Mouse (Mus musculus): ENCODE results near the gene Cacng4. TPM values are rescaled to one million over a fixed set of nuclear protein-coding genes. Genes with fewer than 3 reads are reported as not detected.

Gene Cacng4
- polyA plus RNA-seq, 1 experiment from 2014 or later: 7.1 TPM

DNA sequence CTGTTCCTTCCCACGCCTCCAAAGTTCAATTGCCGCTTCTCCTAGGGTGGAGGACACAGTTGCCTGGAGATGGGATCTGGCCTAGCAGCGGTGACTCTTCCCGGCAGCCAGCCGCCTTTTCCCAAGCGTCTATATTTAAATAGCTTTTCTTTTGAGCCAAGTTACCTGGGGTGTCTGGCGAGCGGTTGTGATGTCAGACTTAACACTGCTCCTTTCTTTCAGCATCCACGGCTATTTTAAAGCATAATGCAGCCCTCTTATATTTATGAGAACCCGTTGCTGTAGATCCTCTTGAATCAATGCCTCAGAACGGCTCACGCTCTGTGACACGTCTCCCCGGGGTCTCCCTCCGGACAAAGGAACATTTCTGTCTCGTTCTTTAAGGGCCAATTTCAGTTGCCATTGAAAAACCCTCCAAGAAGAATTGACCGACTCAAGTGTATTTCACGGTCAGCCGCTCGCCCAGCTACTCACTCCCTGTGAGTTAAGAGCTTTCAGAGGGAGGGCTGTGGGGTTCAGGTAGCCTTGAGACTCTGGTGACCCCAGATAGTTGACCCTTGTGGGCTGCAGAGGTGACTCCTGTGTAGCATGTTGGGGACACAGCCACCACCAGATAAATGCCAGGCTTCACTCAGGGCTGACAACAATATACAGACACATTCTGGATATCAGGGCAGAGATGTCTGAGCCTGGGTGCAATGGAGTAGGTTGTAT is 86.3 kb downstream of the Cacng4 start:
- Histone ChIP-seq H3K9me3 (no peaks in the 10 kb centered on the region), H3K9ac (no peak overlapping the region), H3K27ac (no peak overlapping the region), H3K4me1 (peaks cover 8% of the 10 kb centered on the region; the same call in 1 of the 2 replicates), H3K27me3 (no peaks in the 10 kb centered on the region; the same call in 1 of the 2 replicates), H3K4me2 (replicated peaks) (no peak overlapping the region), H3K36me3 (no peaks in the 10 kb centered on the region), H3K4me3 (no peak overlapping the region)
- ATAC-seq (ENCODE audit: insufficient number of reproducible peaks, insufficient read depth, low FRiP score, low TSS enrichment): no peak
- 58% methylated on average over 20 of the region's 20 CpGs for WGBS

DNA sequence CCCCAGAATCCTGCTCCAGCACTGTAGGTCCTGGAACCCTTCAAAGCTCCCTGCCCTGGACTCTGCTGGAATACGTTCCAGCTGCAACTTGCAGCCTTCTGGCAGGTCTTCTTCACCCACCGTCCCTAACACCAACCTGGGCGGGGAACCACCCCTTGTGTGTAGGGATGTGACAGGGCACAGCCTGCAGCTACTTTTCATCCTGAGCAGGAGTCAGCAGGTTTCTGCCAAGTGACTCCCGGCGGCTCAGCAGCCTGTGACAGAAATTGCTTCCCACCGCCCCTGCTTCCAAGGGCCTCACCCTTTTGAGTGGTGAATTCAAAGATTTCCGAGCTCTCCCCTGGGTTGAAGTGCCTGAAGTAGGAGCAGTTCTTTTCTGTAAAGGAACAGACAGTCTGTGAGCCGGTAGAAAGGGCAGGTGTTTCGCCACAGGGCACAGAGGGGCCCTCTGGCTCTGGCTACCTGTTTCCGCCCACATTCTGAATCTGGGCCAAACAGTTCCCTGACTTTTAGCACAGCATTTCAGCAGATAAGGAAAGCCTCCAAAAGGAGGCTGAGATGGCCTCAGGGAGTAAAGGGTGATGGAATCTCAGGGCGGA is 88.8 kb downstream of the Cacng4 start:
- no peak overlapping the region for H3K27ac ChIP-seq
- no peaks in the 10 kb centered on the region for H3K9me3 ChIP-seq
- peaks cover 8% of the 10 kb centered on the region; the same call in 1 of the 2 replicates for H3K4me1 ChIP-seq
- no peak for ATAC-seq (ENCODE audit: insufficient number of reproducible peaks, insufficient read depth, low FRiP score, low TSS enrichment)
- H3K9ac ChIP-seq: no peak overlapping the region
- no peak overlapping the region for H3K4me2 ChIP-seq (replicated peaks)
- no peaks in the 10 kb centered on the region; the same call in 1 of the 2 replicates for H3K27me3 ChIP-seq
- no peak overlapping the region for H3K4me3 ChIP-seq
- no peaks in the 10 kb centered on the region for H3K36me3 ChIP-seq
- WGBS: 71% methylated on average over 11 of the region's 11 CpGs

DNA sequence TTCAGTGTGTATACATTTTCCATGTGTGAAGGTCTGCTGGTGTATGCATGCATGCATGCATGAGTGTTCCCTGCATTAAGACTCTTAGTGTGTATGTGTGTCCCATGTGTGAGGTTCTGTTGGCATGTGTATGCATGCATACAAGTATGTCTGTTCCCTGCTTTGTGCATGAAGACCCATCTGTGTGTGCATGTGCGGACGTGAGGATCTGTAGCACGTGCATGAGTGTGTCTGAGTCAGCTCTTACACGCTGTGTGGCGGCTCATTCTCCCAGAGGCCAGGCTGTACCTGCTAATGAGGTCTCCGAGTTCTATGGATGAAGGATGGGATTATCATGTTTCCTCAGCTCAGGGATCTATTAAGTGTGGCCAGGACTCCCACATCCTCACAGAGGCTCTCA is 89.3 kb downstream of the Cacng4 start:
- H3K27ac ChIP-seq: no peak overlapping the region
- no peaks in the 10 kb centered on the region for H3K9me3 ChIP-seq
- no peak overlapping the region for H3K9ac ChIP-seq
- no peak overlapping the region for H3K4me2 ChIP-seq (replicated peaks)
- no peak for ATAC-seq (ENCODE audit: insufficient number of reproducible peaks, insufficient read depth, low FRiP score, low TSS enrichment)
- no peaks in the 10 kb centered on the region for H3K36me3 ChIP-seq
- H3K4me1 ChIP-seq: peaks cover 8% of the 10 kb centered on the region; the same call in 1 of the 2 replicates
- H3K27me3 ChIP-seq: no peaks in the 10 kb centered on the region; the same call in 1 of the 2 replicates
- H3K4me3 ChIP-seq: no peak overlapping the region
- WGBS: 74% methylated on average over 6 of the region's 6 CpGs

- peaks cover 8% of the 10 kb centered on the region; the same call in 1 of the 2 replicates for H3K4me1 ChIP-seq
- no peak overlapping the region for H3K4me2 ChIP-seq (replicated peaks)
- H3K36me3 ChIP-seq: no peaks in the 10 kb centered on the region
- ATAC-seq (ENCODE audit: insufficient number of reproducible peaks, insufficient read depth, low FRiP score, low TSS enrichment): peak; percentile 22; the same call in 1 of the 2 replicates
- H3K9me3 ChIP-seq: no peaks in the 10 kb centered on the region
- no peak overlapping the region for H3K4me3 ChIP-seq
- H3K9ac ChIP-seq: no peak overlapping the region
- WGBS: 55% methylated on average over 27 of the region's 27 CpGs
- H3K27me3 ChIP-seq: no peaks in the 10 kb centered on the region; the same call in 1 of the 2 replicates
- no peak overlapping the region for H3K27ac ChIP-seq
Observed at GRCm38 (mm10) chr11:107703272-107704134, 90.9 kb downstream of the Cacng4 start.

DNA sequence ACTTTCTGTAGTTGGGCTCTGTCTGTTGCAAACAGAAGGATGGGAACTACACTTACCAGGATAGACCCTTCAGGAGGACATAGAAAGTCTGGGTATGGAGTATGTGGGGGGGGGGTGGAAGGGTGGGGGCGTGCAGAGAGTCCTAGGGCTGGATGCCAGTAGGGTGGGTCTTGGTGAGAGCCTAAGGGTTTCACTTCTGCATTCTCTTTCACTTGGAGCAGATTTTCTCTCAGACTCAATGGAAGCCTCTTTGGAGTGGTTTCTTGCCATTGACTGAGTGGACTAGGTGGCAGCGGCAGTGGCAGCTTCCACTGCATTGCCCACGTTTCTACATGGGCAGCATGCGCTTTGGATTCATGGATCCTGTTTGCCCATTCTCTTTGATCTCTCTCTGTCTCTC is 94.4 kb downstream of the Cacng4 start:
- Histone ChIP-seq H3K4me1 (peaks cover 8% of the 10 kb centered on the region; the same call in 1 of the 2 replicates), H3K4me3 (no peak overlapping the region), H3K4me2 (replicated peaks) (no peak overlapping the region), H3K27ac (no peak overlapping the region), H3K36me3 (no peaks in the 10 kb centered on the region), H3K27me3 (no peaks in the 10 kb centered on the region), H3K9ac (no peak overlapping the region), H3K9me3 (no peaks in the 10 kb centered on the region)
- ATAC-seq (ENCODE audit: insufficient number of reproducible peaks, insufficient read depth, low FRiP score, low TSS enrichment): no peak
- WGBS: 86% methylated on average over 4 of the region's 4 CpGs

- Histone ChIP-seq H3K4me1 (no peaks in the 10 kb centered on the region), H3K4me2 (replicated peaks) (no peak overlapping the region), H3K27ac (no peak overlapping the region), H3K27me3 (no peaks in the 10 kb centered on the region), H3K9ac (no peak overlapping the region), H3K4me3 (no peak overlapping the region), H3K9me3 (no peaks in the 10 kb centered on the region), H3K36me3 (peaks cover 3% of the 10 kb centered on the region; the same call in 1 of the 2 replicates)
- ATAC-seq (ENCODE audit: insufficient number of reproducible peaks, insufficient read depth, low FRiP score, low TSS enrichment): no peak
- 85% methylated on average over 6 of the region's 6 CpGs for WGBS
Observed at GRCm38 (mm10) chr11:107693338-107693737, 101.0 kb downstream of the Cacng4 start.

- Histone ChIP-seq H3K9ac (no peak overlapping the region), H3K4me1 (no peaks in the 10 kb centered on the region), H3K9me3 (no peaks in the 10 kb centered on the region), H3K4me3 (no peak overlapping the region), H3K27me3 (no peaks in the 10 kb centered on the region), H3K4me2 (replicated peaks) (no peak overlapping the region), H3K36me3 (peaks cover 7% of the 10 kb centered on the region), H3K27ac (no peak overlapping the region)
- ATAC-seq (ENCODE audit: insufficient number of reproducible peaks, insufficient read depth, low FRiP score, low TSS enrichment): no peak
- WGBS: 80% methylated on average over 8 of the region's 8 CpGs
Observed at GRCm38 (mm10) chr11:107691569-107691968, 102.8 kb downstream of the Cacng4 start.

GRCm38 (mm10) chr11:107688480-107688879 is 105.9 kb downstream of the Cacng4 start:
- 94% methylated on average over 10 of the region's 10 CpGs for WGBS
- no peak for ATAC-seq (ENCODE audit: insufficient number of reproducible peaks, insufficient read depth, low FRiP score, low TSS enrichment)
- H3K27me3 ChIP-seq: no peaks in the 10 kb centered on the region
- 0 out of 2 replicates have a peak, but pooled peaks cover 3% of the 10 kb centered on the region for H3K4me1 ChIP-seq
- H3K9me3 ChIP-seq: no peaks in the 10 kb centered on the region
- H3K4me3 ChIP-seq: no peak overlapping the region
- H3K9ac ChIP-seq: no peak overlapping the region
- peaks cover 18% of the 10 kb centered on the region for H3K36me3 ChIP-seq
- no peak overlapping the region for H3K4me2 ChIP-seq (replicated peaks)
- no peak overlapping the region for H3K27ac ChIP-seq

GRCm38 (mm10) chr11:107686290-107686689 is 108.1 kb downstream of the Cacng4 start:
- Histone ChIP-seq H3K4me2 (replicated peaks) (no peak overlapping the region), H3K9me3 (no peaks in the 10 kb centered on the region), H3K4me1 (peaks cover 11% of the 10 kb centered on the region), H3K27ac (no peak overlapping the region), H3K9ac (no peak overlapping the region), H3K4me3 (no peak overlapping the region), H3K36me3 (peaks cover 18% of the 10 kb centered on the region), H3K27me3 (no peaks in the 10 kb centered on the region)
- ATAC-seq (ENCODE audit: insufficient number of reproducible peaks, insufficient read depth, low FRiP score, low TSS enrichment): no peak
- 89% methylated on average over 20 of the region's 20 CpGs for WGBS

GRCm38 (mm10) chr11:107683544-107684465 is 110.6 kb downstream of the Cacng4 start:
- Histone ChIP-seq H3K4me2 (replicated peaks) (no peak overlapping the region), H3K27me3 (no peaks in the 10 kb centered on the region), H3K4me1 (peaks cover 11% of the 10 kb centered on the region), H3K36me3 (peaks cover 20% of the 10 kb centered on the region), H3K9me3 (no peaks in the 10 kb centered on the region), H3K27ac (no peak overlapping the region), H3K4me3 (no peak overlapping the region), H3K9ac (no peak overlapping the region)
- WGBS: 61% methylated on average over 19 of the region's 19 CpGs
- no peak for ATAC-seq (ENCODE audit: insufficient number of reproducible peaks, insufficient read depth, low FRiP score, low TSS enrichment)
